Mouse (Mus musculus) G1E (cell line): ENCODE data around the gene Sirt1.

ENCODE experiments used
- CTCF ChIP-seq: IDR thresholded peaks from 2 replicates; pipeline ENCODE4 v1.5.1; 2012; ENCODE audit warnings: low read depth, low read length, inconsistent platforms, mixed read lengths
- GATA1 ChIP-seq: IDR thresholded peaks from 2 replicates; pipeline ENCODE4 v1.6.1; 2012; ENCODE audit warnings: borderline replicate concordance, low read length, inconsistent platforms, mixed read lengths
- POLR2AphosphoS5 ChIP-seq: IDR thresholded peaks from 2 replicates; pipeline ENCODE4 v1.6.1; 2012; ENCODE audit warnings: low read depth, low read length, inconsistent platforms; ENCODE audit not compliant: insufficient replicate concordance
- TAL1 ChIP-seq: conservative IDR thresholded peaks from 2 replicates; pipeline ENCODE4 v1.6.1; 2012; ENCODE audit warnings: low read depth, low read length, inconsistent platforms, mixed read lengths

DNA sequence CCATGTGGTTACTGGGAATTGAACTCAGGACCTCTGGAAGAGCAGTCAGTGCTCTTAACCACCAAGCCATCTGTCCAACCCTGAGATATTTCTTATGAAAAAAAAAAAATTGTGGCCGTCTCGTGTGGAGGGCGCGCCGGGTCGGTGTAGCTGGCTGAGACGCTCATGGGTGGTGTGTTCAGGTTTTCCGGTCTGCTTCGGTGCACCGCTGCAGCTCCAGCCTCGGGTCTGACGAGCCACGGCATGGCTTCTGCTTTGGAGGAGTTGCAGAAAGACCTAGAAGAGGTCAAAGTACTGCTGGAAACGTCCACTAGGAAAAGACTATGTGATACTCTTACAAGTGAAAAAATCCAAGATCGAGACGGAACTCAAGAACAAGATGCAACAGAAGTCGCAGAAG lies 31.3 kb upstream of the Sirt1 start:
- TF ChIP-seq CTCF (no peak), TAL1 (no peak), GATA1 (no peak), POLR2AphosphoS5 (no peak)
